Mouse (Mus musculus): Measurements from ENCODE around the gene Gm5460. TPM values are rescaled to one million over a fixed set of nuclear protein-coding genes. Genes with fewer than 3 reads are reported as not detected.
A peak's percentile ranks its signal among the peaks of the same experiment; 100 is the strongest.

Gm5460 gene
- total RNA-seq, 2 experiments from 2014 or later, result not detected

GRCm38 (mm10) chr14:34071665-34072064, 55.1 kb downstream of the Gm5460 start:
- DNase-seq (ENCODE audit: extremely low spot score in 1 of 2, low spot score in 1 of 2), result no peak

- DNase-seq (ENCODE audit: extremely low spot score in 1 of 2, low spot score in 1 of 2), result no peak
These were observed 58.8 kb downstream of the Gm5460 start for GRCm38 (mm10) chr14:34075346-34075745.

GRCm38 (mm10) chr14:34077222-34077621, 60.7 kb downstream of the Gm5460 start:
- no peak for DNase-seq (ENCODE audit: extremely low spot score in 1 of 2, low spot score in 1 of 2)

- no peak for DNase-seq (ENCODE audit: extremely low spot score in 1 of 2, low spot score in 1 of 2)
These were observed 61.7 kb downstream of the Gm5460 start for GRCm38 (mm10) chr14:34078293-34078692.

- DNase-seq (ENCODE audit: extremely low spot score in 1 of 2, low spot score in 1 of 2), result peak; percentile 44 to 79
These were observed 63.9 kb downstream of the Gm5460 start for GRCm38 (mm10) chr14:34080321-34080997.

GRCm38 (mm10) chr14:34085731-34086130, 69.2 kb downstream of the Gm5460 start, which contains the start of gene Anxa8:
Gene Anxa8, plus strand, starts transcription at chr14:34085981.
- no peak for DNase-seq (ENCODE audit: extremely low spot score in 1 of 2, low spot score in 1 of 2)

- DNase-seq (ENCODE audit: extremely low spot score in 1 of 2, low spot score in 1 of 2), result no peak
These were observed 70.2 kb downstream of the Gm5460 start for GRCm38 (mm10) chr14:34086806-34087205.

GRCm38 (mm10) chr14:34087856-34088398, 71.4 kb downstream of the Gm5460 start:
- no peak for DNase-seq (ENCODE audit: extremely low spot score in 1 of 2, low spot score in 1 of 2)

GRCm38 (mm10) chr14:34089796-34090195, 73.2 kb downstream of the Gm5460 start:
- no peak for DNase-seq (ENCODE audit: extremely low spot score in 1 of 2, low spot score in 1 of 2)

- no peak for DNase-seq (ENCODE audit: extremely low spot score in 1 of 2, low spot score in 1 of 2)
These were observed 74.9 kb downstream of the Gm5460 start for GRCm38 (mm10) chr14:34091475-34091874.

- DNase-seq (ENCODE audit: extremely low spot score in 1 of 2, low spot score in 1 of 2), result no peak
These were observed 76.3 kb downstream of the Gm5460 start for GRCm38 (mm10) chr14:34092856-34093255.

- DNase-seq (ENCODE audit: extremely low spot score in 1 of 2, low spot score in 1 of 2), result no peak
These were observed 79.6 kb downstream of the Gm5460 start for GRCm38 (mm10) chr14:34096161-34096560.

Other genes starting within 250 kb of the Gm5460 start
- 1 to 10 TPM; 6.9 to 7.0 TPM for gene Gdf10, start 93.2 kb upstream of the Gm5460 start, total RNA-seq (2021)
- gene Gdf2, start 75.7 kb upstream of the Gm5460 start, total RNA-seq (2021), result not detected
- not detected for gene Rbp3, start 62.8 kb upstream of the Gm5460 start, total RNA-seq (2021)
- gene Zfp488, start 38.0 kb upstream of the Gm5460 start, total RNA-seq (2021), result 1 to 10 TPM; 6.6 to 7.3 TPM
- not detected for gene Gm30083, start 1.6 kb upstream of the Gm5460 start, total RNA-seq (2021)
- not detected for gene Antxrl, start 35.9 kb downstream of the Gm5460 start, total RNA-seq (2021)
- gene Anxa8, start 69.2 kb downstream of the Gm5460 start, total RNA-seq (2021), result under 1 TPM in 1 of 2 experiments, not detected in 1; 0.15 TPM
- gene A630023A22Rik, start 86.0 kb downstream of the Gm5460 start, total RNA-seq (2021), result not detected
- gene Npy4r, start 135.7 kb downstream of the Gm5460 start, total RNA-seq (2021), result not detected
- 1 to 10 TPM; 1.6 to 2.8 TPM for gene Gprin2, start 184.9 kb downstream of the Gm5460 start, total RNA-seq (2021)
- gene Syt15, start 202.8 kb downstream of the Gm5460 start, total RNA-seq (2021), result 1 to 10 TPM in 1 of 2 experiments, under 1 TPM in 1; 0.49 to 1.5 TPM

All from layer of hippocampus, postnatal 25 days (tissue).